Mouse (Mus musculus) testis, adult 2 months (tissue): ENCODE measurements at regions not wholly inside any gene's neighbourhood (a gene's known extent, or its start where the extent isn't known, plus 50 kb on each side); places are given as distances from the start of the nearest gene placed in this dataset.

ENCODE experiments used
- H3K27ac ChIP-seq: fragments of 200-500 bp; 2 replicates; pipeline ENCODE4 v1.5.1; 2012; ENCODE audit warnings: low read depth, low read length; ENCODE audit not compliant: control insufficient read depth, insufficient read depth
- H3K27me3 ChIP-seq: fragments of 200-500 bp; 2 replicates; pipeline ENCODE4 v1.6.1; 2012; ENCODE audit warnings: mild to moderate bottlenecking, low read length, moderate library complexity; ENCODE audit not compliant: control insufficient read depth, insufficient read depth
- H3K36me3 ChIP-seq: fragments of 200-500 bp; 2 replicates; pipeline ENCODE4 v1.6.1; 2012; ENCODE audit warnings: mild to moderate bottlenecking, low read length; ENCODE audit not compliant: control insufficient read depth, insufficient read depth
- H3K4me1 ChIP-seq: fragments of 200-500 bp; 2 replicates; pipeline ENCODE4 v1.6.1; 2012; ENCODE audit warnings: low read length; ENCODE audit not compliant: control insufficient read depth, insufficient read depth
- H3K4me3 ChIP-seq: fragments of 200-500 bp; 2 replicates; pipeline ENCODE4 v1.5.1; 2012; ENCODE audit warnings: low read depth, mild to moderate bottlenecking, low read length, moderate library complexity, mixed read lengths; ENCODE audit not compliant: control insufficient read depth
- CTCF ChIP-seq: fragments of 200-500 bp; IDR thresholded peaks from 2 replicates; pipeline ENCODE4 v1.5.1; 2012; ENCODE audit warnings: low read depth, mild to moderate bottlenecking, inconsistent platforms, low read length, moderate library complexity; ENCODE audit not compliant: control insufficient read depth, insufficient read depth, insufficient replicate concordance
- POLR2A ChIP-seq: fragments of 200-500 bp; IDR thresholded peaks from 2 replicates; pipeline ENCODE4 v1.6.1; 2012; ENCODE audit warnings: low read depth, mild to moderate bottlenecking, inconsistent platforms, low read length, moderate library complexity; ENCODE audit not compliant: control insufficient read depth

DNA sequence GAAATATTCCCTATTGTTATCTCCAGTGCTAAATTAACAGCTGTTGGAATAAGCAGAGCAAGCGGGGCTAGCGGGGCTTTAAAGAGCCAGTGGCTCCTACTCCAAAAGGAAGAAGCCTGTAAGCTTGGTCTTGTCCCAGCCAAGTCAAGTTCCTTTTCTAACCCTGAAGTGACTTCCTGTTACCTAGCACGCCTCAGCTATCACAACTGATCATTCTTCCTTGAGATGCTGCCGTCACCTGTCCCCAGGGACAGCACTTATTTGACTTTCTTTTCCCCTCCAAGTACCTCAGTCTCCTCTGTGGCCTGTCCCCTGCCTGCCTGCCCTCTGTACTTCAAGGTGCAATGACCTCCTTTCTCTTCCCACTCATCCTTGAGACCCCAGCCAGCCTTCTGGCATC is 57.4 kb upstream of the Cpeb4 start:
- TF ChIP-seq POLR2A: no peak
- no peak for TF ChIP-seq CTCF
- Histone ChIP-seq H3K4me1 (no peaks in the 10 kb centered on the region), H3K27ac (no peak overlapping the region), H3K4me3 (no peak overlapping the region), H3K27me3 (no peaks in the 10 kb centered on the region), H3K36me3 (no peaks in the 10 kb centered on the region)

- Histone ChIP-seq H3K4me3 (no peak overlapping the region), H3K36me3 (no peaks in the 10 kb centered on the region), H3K27ac (no peak overlapping the region), H3K27me3 (no peaks in the 10 kb centered on the region), H3K4me1 (no peaks in the 10 kb centered on the region; the same call in 1 of the 2 replicates)
- TF ChIP-seq POLR2A: no peak
- no peak for TF ChIP-seq CTCF
These were observed 56.0 kb upstream of the Cpeb4 start for GRCm38 (mm10) chr11:31815855-31816488.

DNA sequence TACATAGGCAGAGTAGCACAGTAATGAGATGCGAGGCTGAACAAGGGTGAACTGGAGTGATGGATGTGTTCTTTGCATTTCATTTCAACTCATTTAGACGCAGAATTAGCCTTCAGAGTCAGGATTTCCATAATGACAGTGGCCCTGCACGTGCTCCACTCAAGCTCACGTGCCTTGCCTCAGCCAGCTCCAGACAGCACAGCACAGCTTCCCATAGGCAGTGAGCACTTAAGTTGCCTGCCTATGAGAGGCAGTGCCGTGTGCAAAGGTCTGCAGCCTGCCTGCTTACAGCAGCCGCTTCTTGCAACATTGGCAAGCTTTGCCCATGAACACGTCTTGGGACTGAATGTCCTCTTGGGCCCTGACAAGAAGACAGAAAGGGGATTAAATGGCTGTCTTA is 54.0 kb upstream of the Cpeb4 start:
- Histone ChIP-seq H3K4me3 (no peak overlapping the region), H3K4me1 (peaks cover 9% of the 10 kb centered on the region), H3K36me3 (no peaks in the 10 kb centered on the region), H3K27ac (no peak overlapping the region), H3K27me3 (no peaks in the 10 kb centered on the region)
- TF ChIP-seq CTCF (no peak), POLR2A (no peak)

DNA sequence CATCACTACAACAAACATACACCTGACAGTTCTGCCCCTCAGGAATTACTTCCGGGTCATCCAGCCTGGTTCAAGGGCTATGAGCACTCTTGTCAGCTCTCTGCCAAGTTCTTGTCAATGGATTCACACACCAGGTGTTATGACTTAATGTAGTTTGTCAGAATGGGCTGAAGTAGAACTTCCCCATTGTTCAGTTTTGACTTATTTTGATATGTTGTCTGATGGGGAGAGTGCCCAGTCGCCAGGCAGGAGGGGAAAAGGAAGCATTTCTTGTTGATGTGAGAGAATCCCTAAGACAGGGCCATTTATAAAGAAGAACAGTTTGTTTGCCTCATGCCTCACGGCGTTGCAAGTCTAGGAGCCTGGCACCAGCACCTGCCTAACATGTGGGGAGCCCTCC is 52.0 kb upstream of the Cpeb4 start:
- H3K4me1 ChIP-seq: peaks cover 13% of the 10 kb centered on the region
- no peak for TF ChIP-seq POLR2A
- no peak for TF ChIP-seq CTCF
- H3K36me3 ChIP-seq: no peaks in the 10 kb centered on the region
- no peak overlapping the region for H3K27ac ChIP-seq
- no peak overlapping the region for H3K4me3 ChIP-seq
- H3K27me3 ChIP-seq: no peaks in the 10 kb centered on the region

GRCm38 (mm10) chr11:31821479-31822411 is 50.3 kb upstream of the Cpeb4 start:
- Histone ChIP-seq H3K27ac (no peak overlapping the region), H3K4me3 (peak overlapping the region; percentile 58), H3K27me3 (no peaks in the 10 kb centered on the region), H3K36me3 (no peaks in the 10 kb centered on the region), H3K4me1 (peaks cover 13% of the 10 kb centered on the region)
- peak; percentile 44; the same call in 1 of the 2 replicates for TF ChIP-seq POLR2A
- TF ChIP-seq CTCF: no peak
